Mouse (Mus musculus) frontal cortex, postnatal 25 days (tissue): ENCODE data around the gene Hsp90b1.
"Not testable (repeated sequence)": the region's sequence is repeated elsewhere in the genome, so short reads cannot be mapped to it uniquely, and the experiment has no call there.

Experiments used
- DNase-seq, 2 experiments: peaks; one replicate each; pipeline ENCODE4 v3.0.0; 2022; ENCODE audit warnings: low spot score in 2 of 2

Hsp90b1 gene

DNA sequence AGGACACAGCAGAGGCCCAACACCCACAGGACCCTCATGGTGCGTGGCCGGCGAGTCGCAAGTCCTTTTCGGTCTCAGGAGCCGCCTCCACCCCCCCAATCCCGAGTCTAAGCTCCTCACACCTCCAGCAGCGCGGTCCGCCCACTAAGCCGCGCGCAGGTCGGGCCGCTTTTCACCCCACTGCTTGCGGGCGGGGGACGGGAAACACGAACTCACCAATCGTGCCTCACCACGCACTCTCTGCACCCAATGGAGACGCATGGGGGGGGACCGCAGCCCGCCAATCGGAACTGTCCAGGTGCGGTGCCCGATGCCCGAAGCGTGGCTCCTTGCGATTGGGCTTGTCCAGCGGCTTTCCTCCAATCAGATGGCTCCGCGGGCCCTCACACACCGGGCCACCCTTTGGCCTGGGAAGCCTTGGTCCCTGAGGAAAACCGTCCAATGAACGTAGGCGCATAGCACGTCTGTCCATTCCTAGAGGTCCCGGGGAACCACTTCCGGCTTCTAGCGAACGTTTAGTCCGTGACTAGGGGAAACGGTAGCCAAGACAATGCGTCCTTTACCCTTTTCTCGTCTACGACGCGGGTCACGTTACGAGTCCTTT lies at the start of gene Hsp90b1, which contains the start of gene Ttc41:
Hsp90b1 (minus strand) TSS at position 192 of the 604 bp plus-strand sequence.
Ttc41 (plus strand) TSS at position 494 of the 604 bp plus-strand sequence.
- DNase-seq, result peak; percentile 96 to 99

DNA sequence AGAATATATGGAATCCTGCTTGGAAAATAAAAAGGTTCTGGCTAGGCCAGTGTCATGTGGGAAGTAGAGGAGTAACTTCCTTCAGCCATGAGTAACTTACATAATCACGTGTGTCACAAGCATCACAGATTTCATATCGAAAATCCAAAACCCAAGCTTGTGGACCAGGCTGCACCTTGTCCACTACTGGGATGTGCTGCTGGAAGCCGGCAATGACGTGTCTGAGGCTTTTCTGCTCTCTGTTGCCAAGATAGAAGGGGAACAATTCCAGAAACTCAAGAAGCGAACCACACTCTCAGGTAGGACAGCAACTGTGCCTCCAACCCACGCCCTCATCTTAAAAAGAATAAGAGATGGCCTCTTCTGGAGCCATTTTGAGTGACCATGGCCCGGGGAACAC lies 39.0 kb upstream of the Hsp90b1 start:
- no peak for DNase-seq

GRCm38 (mm10) chr10:86742918-86743317 lies 37.6 kb upstream of the Hsp90b1 start:
- no peak for DNase-seq

- DNase-seq, result no peak
These were observed 29.7 kb upstream of the Hsp90b1 start for GRCm38 (mm10) chr10:86735036-86735435.

GRCm38 (mm10) chr10:86731500-86731863 lies 26.2 kb upstream of the Hsp90b1 start:
- no peak for DNase-seq

- DNase-seq, result peak; percentile 78 to 79
These were observed 25.7 kb upstream of the Hsp90b1 start for GRCm38 (mm10) chr10:86730823-86731499.

- DNase-seq, result no peak
These were observed 22.9 kb upstream of the Hsp90b1 start for GRCm38 (mm10) chr10:86728176-86728575.

DNA sequence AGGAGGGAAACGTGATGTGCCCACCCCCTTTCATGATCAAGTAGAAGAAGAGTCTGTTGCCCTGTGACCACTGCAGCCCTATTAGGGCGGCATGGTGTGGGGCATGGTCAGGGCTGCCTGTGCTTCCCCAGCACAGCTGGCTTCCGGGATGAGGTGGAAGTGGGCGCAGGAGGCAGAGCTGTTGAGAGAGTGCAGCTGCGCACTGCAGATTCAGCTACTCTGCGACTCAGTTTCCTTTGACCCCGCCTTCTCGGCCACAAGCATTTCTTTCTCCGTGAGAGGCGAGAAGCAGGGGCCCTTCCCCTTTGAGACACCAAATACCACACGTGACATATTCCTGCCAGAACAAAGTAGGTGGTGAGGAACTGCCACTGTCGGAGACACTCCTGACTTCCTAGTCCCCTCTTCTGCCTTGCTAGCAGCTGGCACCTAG lies 22.3 kb upstream of the Hsp90b1 start:
- DNase-seq, result peak in 1 of 2 experiments; percentile 8

DNA sequence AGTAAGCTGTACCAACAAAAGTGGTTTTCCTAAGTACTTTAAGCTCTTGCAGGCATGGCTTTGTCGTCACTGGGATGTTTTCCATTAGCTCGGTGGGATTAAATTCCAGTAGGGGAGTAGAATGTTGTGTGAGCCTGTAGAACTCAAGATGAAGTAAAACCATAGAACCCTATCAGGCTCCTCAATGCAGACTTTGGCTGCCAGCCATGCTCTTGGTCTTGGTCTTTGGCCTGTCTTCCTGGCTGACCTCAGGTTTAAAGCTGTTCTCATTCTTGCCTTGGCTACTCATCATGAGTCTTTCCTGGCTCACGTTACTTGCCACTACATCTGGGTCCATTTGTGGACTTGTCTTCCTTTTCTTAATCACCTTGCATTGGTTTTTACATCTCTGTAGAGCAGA lies 6.8 kb upstream of the Hsp90b1 start:
- no peak for DNase-seq

- no peak for DNase-seq
These were observed 1.8 kb upstream of the Hsp90b1 start for GRCm38 (mm10) chr10:86707134-86707533.

- peak; percentile 70 to 75 for DNase-seq
These were observed 828 bp upstream of the Hsp90b1 start for GRCm38 (mm10) chr10:86705922-86706752.

- DNase-seq, result no peak
These were observed 619 bp downstream of the Hsp90b1 start for GRCm38 (mm10) chr10:86704589-86705191.

DNA sequence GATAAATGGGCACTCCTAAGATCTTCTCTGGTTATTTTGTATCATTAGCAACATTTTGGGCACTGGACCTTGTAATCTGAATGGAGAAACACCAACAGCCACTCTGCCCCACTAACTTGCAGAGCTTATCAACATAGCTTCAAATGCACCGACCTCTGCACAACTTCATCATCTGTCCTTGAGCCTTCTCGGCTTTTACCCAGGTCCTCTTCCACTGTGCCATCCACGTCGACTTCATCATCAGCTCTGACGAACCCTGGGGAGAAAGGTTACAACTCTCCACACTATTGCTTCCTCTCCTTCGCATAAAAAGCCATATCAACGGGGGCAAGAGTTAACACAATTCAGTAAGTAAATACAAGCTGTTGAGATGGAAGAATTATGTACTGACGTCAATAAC lies 1.2 kb downstream of the Hsp90b1 start:
- DNase-seq, result no peak

DNA sequence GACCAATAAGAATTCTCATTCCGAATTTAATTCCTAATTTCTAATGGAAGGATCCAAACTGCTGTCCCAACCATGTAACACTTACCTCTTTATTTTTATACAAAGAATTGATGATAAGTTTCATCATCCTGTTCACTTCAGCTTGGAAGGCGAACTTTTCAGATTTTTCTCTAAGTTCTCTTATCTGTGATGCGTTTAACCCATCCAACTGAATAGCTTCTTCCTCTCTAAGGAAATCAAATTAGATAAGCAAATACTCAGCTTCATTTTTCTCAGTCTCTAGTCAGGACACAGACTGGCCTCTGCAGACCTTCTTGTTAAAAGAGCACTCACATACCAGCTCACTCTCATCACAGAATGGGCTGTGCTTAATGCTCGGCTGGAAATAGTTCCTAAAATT lies 1.9 kb downstream of the Hsp90b1 start:
- DNase-seq, result no peak

- no peak for DNase-seq
These were observed 2.9 kb downstream of the Hsp90b1 start for GRCm38 (mm10) chr10:86702312-86702920.

GRCm38 (mm10) chr10:86700973-86701372 lies 4.3 kb downstream of the Hsp90b1 start:
- DNase-seq, result no peak

GRCm38 (mm10) chr10:86700251-86700650 lies 5.1 kb downstream of the Hsp90b1 start:
- no peak for DNase-seq

DNA sequence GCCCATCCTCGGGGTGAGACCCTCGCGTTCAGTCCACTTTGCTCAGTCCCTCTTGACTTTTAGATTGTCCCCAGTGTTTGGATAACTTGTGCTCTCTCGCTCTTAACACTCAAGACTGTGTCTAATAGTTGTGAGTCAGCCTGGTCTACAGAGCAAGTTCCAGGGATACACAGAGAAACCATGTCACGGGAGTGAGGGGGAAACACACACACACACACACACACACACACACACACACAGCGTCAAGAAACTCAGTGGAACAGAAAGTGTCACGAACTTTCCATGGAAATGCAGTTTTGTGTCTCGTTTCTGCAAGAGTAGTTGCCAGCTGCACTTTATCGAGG lies 19.3 kb downstream of the Hsp90b1 start:
- not testable (repeated sequence) for DNase-seq

GRCm38 (mm10) chr10:86685179-86686016 lies 19.9 kb downstream of the Hsp90b1 start:
- DNase-seq, result peak; percentile 67 to 68

DNA sequence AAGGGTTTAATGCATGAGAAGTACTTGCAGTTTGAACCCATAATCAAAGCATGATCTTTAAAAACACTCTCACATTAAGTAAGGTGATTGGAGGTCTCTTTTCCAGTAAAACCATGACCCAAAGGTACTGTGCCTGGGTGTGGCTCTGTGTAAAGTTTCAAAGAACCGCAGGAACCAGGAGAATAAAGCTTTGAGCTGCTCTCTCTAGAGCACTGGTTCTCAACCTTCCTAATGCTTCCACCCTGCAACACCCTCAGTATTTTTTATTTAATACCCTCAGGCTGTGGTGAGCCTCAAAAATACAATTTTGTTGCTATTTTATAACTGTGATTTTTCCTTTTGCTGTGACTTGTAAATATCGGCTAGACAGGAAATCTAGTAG lies 20.5 kb downstream of the Hsp90b1 start:
- not testable (repeated sequence) for DNase-seq

DNA sequence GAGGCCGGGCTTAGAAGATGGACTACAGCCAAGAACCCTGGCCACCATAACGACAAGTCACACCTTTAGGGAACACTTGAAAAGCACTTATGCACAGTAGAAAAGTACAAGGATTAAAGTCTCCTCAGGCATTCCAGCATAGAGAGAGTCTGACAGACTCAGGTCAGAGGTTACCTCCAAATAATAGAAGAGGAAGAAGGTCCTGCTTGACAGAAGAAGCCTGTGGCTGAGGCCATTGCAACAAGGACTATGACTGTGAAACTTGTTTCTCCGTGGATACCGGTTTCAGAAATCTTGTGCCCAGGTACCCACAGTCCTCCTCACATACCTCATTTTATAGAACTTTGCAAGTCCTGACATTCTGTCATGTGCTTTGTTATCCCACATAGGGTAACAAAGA lies 34.8 kb downstream of the Hsp90b1 start:
- not testable (repeated sequence) for DNase-seq
